Mouse (Mus musculus): ENCODE measurements around the gene Plekha7. TPM values are rescaled to one million over a fixed set of nuclear protein-coding genes. Genes with fewer than 3 reads are reported as not detected.

The Plekha7 gene
- total RNA-seq, 2 experiments from 2014 or later, result 0.95 to 2.3 TPM

DNA sequence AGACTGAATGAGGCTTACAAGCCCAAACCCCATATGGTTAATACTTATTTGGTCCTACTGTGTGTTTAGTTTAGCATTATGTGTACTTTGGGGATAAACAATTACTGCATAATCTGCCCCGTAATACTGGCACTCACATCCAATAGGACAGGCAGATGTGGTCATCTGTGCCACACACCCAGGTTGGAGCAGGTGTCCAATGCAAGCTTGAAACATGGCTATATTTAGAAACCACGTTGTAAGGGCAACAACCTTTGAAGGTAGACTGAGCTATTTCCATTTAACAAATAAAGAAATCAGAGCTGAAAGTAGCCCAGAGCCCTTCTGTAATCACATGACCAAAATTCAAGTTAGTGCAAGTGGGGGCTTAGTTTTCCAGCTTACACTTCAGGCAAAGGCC, 107.6 kb downstream of the Plekha7 start:
- intact Hi-C loops (cut with DNase I; ENCODE audit: low total_unique reads), result no loop called here
- no peak for DNase-seq

DNA sequence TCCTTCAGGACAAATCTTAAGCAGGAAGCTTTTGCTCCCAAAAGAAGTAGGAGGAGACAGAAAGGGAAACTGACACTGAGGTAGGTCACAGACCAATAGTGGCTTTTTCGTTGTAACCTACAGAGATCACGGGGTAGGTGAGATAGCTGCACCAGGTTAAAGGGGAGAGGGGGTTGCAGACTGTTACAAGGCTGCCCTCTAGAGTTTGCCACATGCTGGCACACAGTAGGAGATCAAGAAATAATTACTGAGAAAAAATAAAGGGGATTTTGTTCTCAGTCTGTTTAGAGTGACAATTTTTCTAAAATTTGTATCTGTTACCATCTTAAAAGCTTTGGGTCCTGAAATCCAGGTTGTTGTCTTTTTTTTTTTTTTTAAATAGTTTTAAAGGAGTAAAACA, 109.3 kb downstream of the Plekha7 start:
- DNase-seq, result no peak
- intact Hi-C loops (cut with DNase I; ENCODE audit: low total_unique reads), result no loop called here

DNA sequence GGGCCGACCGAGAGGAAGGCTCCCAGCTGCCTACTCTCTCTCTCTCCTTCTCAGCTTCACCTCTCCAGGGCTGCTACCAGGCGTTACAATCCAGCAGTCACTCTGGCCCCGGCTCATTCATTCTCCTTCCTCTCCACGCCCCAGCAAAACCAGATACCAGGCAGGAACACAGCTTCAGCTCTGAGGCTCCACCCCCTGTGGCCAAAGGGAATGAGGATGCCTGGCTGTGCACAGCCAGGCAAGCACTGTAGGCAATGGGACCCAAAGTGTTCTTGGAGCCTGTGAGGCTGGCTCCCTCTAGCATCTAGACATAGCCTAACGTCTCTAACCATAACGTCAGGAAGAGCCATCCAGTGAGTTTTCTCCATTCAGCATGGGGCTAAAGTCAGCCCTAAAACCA, 109.8 kb downstream of the Plekha7 start:
- intact Hi-C loops (cut with DNase I; ENCODE audit: low total_unique reads), result no loop called here
- DNase-seq, result no peak

DNA sequence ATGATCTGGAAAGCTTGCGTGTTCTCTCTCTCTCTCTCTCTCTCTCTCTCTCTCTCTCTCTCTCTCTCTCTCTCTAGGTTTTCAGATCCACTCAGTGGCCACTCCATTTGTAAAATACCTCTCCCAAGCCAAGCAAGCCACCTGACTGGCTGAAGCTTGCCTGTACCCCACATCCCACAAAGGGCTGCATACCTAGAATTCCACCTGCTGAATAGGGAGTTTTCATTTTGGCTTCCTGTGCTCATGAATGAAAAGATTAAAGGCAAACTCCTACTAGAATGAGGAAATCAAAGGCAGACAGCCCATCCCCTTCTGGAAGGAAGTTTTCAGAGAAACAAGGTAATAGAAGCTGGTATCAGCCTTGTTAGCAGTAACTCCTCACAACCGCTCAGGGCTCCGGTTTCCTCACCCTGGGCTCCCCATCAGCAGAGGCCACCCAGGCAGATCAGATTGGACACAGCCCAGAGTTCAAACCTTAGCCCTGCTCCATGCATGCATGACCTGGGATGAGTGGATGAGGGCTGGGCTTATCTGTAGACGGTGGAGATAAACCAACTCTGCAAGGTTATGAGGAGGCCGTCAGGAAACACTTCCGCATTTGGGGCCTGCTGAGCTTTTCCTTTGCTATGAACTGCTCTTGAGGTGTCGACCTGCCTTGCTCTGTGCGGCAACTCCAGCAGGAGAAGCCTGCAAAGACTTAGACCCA, 111.0 kb downstream of the Plekha7 start:
- intact Hi-C loops (cut with DNase I; ENCODE audit: low total_unique reads), result no loop called here
- DNase-seq, result no peak

DNA sequence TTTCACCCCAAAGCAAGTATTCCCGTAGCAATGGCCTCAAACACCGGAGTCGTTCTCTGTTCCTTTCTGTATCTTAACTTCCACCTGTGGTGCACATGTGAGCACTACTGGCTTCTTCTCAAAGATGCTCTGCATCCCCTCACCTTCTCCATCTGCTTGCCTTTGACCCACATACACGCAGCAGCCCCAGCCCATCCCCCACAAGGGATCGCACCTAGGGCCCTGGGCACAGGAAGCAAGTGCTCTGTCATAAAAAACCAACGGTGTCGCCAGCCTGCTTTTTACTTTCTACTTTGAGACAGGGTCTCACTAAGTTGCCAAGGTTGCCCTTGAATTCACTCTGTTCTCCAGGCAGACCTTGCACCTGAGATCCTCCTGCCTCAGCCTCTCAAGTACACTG, 113.2 kb downstream of the Plekha7 start:
- DNase-seq, result no peak
- intact Hi-C loops (cut with DNase I; ENCODE audit: low total_unique reads), result no loop called here

DNA sequence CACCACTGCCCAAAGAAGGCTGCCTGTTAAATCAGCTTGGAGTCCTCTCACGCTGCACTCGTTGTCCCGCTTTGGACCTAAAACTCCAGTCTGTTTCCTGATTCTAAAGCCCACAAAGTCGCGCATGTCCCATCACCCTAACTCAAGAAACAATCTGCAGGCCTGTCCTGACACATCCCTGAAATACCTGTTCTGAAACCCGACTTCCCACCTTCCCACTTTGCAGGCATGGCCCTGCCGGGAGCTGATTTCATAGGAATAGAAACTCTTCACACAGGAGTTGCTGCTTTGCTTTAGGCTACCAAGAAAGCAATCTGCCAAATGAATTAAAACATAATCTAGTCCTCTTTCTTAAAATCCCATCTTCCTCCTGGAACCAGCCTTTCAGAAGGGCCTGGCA, 115.2 kb downstream of the Plekha7 start:
- intact Hi-C loops (cut with DNase I; ENCODE audit: low total_unique reads), result no loop called here

DNA sequence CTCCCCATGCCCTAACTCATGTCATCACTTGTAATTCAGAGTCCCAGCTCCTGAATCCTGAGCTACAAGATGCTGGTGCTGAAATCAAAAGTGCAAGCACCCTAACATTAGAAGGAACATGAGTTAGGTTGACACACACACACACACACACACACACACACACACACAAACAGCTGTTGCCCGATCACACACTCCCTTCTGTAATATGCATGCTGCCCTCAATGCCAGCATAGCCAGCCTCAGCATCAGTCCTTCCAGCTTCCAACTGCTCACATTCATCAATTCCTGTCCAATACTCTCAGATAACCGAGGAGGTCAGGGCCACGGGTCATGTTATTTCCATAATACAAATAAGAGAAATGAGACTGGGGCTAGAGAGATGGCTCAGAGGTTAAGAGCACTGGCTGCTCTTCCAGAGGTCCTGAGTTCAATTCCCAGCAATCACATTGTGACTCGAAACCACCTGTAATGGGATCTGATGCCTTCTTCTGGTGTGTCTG, 116.0 kb downstream of the Plekha7 start:
- intact Hi-C loops (cut with DNase I; ENCODE audit: low total_unique reads), result no loop called here

More for the DNA sequence above, 115.2 kb downstream of the Plekha7 start:
- DNase-seq, result no peak

DNA sequence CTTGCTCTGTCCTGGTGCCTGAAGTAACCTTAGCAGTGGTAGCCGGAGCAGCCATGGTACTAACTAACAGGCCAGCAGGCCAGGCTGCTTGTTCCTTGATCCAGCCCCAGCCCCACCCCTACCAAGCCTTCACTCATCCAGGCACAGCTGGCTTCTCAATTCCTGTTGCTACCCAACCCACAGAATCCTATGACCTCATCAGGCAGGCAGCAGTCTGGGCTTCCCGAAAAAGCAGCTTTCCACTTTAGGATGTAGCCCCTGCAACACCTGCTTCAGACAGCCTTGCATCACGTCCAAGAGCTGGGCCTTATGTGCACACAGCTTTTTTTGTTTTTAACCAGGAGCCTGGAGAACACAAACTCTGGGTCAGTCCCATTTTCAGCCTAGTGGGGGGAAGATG, 117.0 kb downstream of the Plekha7 start:
- DNase-seq, result no peak
- intact Hi-C loops (cut with DNase I; ENCODE audit: low total_unique reads), result no loop called here

More for the DNA sequence above, 116.0 kb downstream of the Plekha7 start:
- DNase-seq, result no peak

DNA sequence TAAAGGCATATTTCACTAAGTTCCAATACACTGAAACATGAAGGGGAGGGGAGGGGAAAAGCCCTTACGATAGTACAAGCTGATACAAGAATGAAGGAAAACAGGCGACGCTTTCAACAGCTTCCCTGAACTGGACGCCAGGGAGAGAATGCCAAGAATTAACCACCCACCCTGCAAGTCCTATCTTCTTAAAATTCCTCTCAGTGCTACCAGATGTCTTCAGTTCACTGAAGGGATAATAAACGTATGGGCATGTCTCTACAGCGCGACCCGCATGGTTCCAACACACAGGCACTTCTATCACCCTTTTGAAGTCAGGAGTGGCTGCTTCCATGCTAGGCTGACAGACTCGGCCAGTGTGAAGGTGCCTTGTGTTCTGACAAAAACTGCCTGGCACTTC, 118.5 kb downstream of the Plekha7 start:
- DNase-seq, result no peak
- intact Hi-C loops (cut with DNase I; ENCODE audit: low total_unique reads), result no loop called here

DNA sequence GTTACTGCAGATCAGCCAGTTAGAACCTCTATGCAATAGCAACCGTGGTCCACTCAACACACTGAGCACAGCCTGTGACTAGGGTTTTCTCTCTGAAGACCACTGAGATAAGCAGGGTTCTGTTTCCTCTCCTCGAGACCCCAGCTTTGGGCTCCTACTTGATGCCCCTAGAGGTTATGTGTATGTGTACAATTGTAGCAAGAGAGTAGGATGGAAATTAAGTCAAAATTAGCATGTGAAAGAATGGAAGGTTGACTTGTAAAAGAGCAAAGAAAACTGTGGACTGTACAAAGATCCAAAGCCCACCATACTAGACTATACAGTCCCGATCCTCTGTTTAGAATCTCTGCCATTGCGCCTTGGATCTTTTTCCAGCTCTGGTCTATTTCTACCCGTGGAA, 119.8 kb downstream of the Plekha7 start:
- intact Hi-C loops (cut with DNase I; ENCODE audit: low total_unique reads), result no loop called here
- no peak for DNase-seq

DNA sequence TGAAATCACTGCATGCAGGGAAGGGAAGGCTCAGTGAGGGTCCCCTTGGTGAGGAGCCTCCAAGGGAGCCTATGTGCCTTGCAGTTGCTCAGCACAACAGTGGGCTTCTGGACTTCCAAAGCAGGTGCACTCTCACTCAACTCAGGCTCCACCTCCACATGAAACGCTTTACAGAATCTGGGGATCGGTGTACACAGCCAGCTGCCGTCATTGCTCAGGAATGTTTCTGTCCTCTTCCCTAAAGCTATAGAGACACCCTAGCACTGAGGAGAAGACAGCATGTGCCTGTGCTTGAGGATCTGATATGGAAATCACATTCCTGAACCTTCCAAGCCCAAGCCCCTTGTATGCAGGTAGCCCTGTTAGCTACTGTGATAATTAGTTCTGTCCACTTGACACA, 120.7 kb downstream of the Plekha7 start:
- no peak for DNase-seq
- intact Hi-C loops (cut with DNase I; ENCODE audit: low total_unique reads), result no loop called here

DNA sequence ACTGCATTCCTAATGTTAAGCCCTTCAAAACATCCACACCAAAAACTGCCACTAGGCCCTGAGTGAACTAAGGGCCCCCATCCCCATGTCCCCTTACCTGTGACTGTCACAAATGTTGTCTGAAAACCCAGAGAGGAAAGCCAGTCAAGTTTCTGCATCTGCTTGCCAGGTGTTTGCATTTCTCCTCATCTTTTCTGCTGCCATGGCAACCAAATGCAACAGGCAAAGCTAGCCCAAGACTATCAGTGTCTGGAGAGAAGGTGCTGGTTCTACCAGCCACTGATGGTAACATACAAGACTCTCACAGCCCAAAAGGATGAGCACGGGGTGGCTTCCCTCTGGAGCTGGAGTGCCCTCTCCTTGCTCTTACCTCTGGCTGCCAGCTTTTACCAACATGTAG, 121.3 kb downstream of the Plekha7 start:
- DNase-seq, result no peak
- intact Hi-C loops (cut with DNase I; ENCODE audit: low total_unique reads), result no loop called here

DNA sequence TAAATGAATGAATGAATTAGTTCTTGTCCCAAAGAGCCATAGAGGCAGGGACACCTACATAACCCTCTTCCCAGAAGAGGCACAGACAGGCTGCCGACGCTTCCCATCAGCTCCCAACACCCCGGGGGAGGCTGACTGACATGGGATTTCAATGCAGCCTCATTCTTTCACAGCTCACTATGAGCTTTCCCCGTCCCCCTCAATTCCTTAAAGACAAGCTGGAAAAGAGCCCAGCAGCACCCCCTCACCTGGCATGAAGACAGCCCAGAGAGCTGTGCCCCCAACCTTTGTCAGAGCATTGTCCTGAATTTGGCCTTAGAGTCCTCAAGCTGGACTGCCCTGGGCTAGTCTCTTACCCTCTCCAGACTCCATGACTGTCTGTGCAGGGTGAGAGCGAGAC, 122.0 kb downstream of the Plekha7 start:
- DNase-seq, result no peak
- intact Hi-C loops (cut with DNase I; ENCODE audit: low total_unique reads), result no loop called here

DNA sequence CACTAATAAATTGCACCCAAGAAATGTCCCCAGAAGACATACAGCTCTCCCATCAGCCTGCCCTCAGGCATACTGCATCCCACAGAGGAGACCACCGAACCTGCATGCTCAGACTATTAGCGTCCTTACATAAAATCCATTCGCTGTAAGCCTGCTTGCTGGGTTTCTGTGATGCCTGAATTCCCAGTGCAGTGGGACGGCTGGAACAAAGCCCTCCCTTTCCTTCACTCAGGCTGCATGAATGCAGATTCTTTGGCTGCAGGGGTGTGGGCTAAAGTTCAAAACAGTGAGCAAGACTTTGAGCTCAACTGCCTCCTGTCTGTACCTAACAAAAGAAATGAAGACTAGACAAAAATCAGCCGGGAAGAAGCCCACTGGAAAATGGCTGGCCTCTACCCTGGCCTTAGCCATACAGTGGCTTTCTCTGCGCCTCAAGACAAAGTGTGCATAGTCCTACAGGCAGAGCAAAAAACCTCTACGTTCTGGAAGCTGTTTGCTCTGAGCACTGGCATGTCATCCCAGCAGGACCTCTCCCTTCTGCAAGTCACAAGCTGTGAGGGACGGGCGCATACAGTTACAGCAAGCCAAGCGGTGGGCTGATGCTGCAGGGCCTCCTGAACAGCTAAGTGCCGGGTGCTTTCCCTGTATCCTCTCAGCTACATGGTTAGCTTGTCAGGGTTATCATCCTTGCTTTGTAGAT, 123.7 kb downstream of the Plekha7 start:
- DNase-seq, result no peak
- intact Hi-C loops (cut with DNase I; ENCODE audit: low total_unique reads), result no loop called here

DNA sequence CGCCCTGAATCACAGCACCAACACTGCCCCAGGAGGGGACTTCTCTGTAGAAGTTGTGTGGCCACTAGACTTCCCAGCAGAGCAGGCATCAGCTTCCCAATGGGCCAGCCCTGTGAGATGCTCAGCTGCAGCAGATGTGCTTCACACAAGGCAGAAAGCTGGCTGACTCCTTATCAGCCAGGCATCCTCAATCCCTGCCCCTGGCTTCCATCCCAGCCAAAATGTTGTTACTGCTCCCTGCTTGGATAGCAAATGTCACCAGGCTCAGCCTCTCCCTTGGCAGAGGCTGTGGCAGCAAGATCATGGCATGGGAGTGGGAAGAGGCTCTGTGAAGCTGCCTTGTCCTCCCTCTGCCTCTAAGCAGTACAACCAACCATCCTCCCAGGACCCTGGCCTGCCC, 125.7 kb downstream of the Plekha7 start:
- no peak for DNase-seq
- intact Hi-C loops (cut with DNase I; ENCODE audit: low total_unique reads), result no loop called here

DNA sequence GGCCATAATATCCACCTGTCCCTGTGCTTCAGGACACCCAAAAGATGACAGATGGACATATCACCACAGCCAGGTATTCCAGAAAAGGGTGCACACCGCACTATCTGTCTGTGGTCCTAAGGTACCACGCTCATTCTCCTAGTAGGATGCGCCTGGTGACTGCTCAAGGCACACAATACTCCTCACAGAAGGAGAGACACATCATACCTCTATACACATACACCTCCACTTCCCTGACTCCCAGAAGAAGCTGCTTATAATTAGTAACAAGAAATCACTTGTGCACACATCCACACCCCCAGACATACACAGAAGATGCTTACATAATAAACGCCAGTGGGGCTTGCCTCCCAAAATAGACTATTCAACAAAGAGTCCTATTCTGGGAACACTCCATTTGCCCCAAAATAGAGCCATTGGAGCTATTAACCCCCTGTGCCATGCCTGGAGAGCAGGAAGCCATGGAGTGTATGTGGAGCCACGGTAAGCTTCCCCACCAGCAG, 126.7 kb downstream of the Plekha7 start:
- intact Hi-C loops (cut with DNase I; ENCODE audit: low total_unique reads), result no loop called here
- DNase-seq, result no peak

DNA sequence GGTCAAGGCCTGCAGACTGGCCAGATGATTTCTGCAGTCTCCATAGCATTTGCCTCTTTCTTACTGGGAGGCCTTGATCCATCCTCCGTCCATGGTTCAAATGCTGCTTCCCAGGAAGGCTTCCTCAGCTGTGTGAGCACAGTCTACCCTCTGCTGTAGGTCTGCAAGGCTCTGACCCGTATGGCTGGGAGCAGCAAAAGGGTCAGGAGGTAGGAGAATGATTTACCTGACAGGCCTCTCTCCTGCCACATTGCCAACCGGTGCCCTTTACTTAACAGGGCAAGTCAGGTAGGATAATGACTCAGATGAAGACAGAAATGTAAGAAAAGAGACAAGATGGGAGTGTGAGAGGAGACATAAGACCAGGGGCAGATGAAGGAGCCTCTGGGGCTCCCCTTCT, 129.3 kb downstream of the Plekha7 start:
- intact Hi-C loops (cut with DNase I; ENCODE audit: low total_unique reads), result no loop called here
- no peak for DNase-seq

DNA sequence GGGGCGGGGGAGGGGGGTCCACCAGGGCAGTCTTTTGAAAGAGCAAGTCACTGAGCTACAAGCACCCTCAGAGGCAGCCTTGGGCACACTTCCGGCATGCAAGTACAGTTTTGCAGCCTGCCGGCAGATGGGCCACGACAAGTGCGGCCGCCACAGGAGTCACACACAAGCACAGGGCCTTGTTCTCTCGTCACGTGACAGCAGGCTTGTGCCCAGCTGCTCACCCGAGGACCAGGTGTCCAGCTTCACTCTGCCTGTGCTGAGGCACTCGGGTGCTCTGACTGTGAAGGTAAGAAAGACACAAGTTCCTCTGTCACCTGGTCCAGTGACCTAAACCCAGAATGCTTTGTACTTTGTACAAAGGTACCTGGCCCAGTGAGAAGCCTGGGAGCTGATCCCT, 135.4 kb downstream of the Plekha7 start:
- no peak for DNase-seq
- intact Hi-C loops (cut with DNase I; ENCODE audit: low total_unique reads), result no loop called here

DNA sequence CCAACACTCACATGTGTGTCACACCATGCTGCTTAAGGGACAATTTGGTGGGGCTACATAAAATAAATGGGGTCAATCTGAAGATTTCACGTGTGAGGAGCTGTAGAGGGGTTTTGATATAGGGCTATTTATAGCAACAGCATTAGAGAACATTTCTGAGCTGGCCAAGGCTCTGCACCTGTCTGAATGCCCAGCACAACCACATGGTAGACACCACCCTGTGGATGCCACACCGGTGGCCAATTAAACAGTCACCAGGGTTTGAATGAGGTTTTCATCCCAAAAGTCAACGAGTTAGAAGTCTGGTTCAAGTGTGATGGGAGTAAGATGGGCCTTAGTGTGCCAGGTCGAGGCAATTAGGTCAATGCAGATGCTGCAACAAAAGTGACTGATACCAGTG, 138.8 kb downstream of the Plekha7 start:
- no peak for DNase-seq
- intact Hi-C loops (cut with DNase I; ENCODE audit: low total_unique reads), result no loop called here

DNA sequence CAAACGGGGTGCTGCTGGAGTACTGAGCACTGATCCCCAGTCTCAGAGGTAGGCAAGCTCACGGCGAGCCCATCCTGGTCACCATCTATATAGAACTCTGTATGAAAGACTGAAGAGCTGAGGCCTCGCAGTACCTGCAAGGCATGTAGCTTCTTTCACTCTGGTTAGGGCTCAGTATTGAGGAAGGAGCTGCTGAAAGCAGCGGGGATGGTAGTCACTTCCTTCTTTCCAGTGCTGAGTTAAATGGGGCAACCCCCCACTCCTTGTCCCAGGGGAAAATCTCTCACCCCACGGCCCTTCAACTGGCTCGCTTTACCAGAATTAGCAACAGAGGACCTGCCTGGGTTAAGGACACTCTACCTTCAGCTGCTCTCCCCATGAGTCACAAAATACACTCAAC, 140.0 kb downstream of the Plekha7 start:
- no peak for DNase-seq

DNA sequence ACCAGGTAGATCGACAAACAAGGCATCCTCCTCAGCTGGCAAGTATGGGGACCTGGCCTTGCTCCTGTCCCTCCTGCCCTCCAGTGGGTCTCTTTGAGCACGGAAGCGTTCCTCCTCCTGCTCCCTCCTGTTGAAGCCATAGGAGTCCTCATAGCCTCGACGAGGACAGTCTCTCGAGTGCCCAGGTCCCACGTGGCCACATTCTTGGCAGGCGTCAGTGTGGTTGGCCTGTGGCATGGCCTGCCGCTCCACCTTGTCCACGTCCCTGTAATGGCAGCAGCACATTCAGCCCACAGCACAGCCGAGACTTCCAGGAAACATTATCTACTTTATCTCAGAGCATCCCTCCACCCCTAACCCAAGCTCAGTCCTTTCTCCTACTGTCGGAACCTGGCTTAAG, 143.9 kb downstream of the Plekha7 start:
- DNase-seq, result no peak
- intact Hi-C loops (cut with DNase I; ENCODE audit: low total_unique reads), result no loop called here

More for the DNA sequence above, 140.0 kb downstream of the Plekha7 start:
- intact Hi-C loops (cut with DNase I; ENCODE audit: low total_unique reads), result no loop called here
